Mouse (Mus musculus) thymus, postnatal 14 days (tissue): ENCODE measurements around the gene Sfpq.
A peak's percentile ranks its signal among the peaks of the same experiment; 100 is the strongest.
"Not testable (repeated sequence)": the region's sequence is repeated elsewhere in the genome, so short reads cannot be mapped to it uniquely, and the experiment has no call there.

Experiments
- DNase-seq: peaks from one replicate; pipeline ENCODE4 v3.0.0; 2021

Sfpq gene

DNA sequence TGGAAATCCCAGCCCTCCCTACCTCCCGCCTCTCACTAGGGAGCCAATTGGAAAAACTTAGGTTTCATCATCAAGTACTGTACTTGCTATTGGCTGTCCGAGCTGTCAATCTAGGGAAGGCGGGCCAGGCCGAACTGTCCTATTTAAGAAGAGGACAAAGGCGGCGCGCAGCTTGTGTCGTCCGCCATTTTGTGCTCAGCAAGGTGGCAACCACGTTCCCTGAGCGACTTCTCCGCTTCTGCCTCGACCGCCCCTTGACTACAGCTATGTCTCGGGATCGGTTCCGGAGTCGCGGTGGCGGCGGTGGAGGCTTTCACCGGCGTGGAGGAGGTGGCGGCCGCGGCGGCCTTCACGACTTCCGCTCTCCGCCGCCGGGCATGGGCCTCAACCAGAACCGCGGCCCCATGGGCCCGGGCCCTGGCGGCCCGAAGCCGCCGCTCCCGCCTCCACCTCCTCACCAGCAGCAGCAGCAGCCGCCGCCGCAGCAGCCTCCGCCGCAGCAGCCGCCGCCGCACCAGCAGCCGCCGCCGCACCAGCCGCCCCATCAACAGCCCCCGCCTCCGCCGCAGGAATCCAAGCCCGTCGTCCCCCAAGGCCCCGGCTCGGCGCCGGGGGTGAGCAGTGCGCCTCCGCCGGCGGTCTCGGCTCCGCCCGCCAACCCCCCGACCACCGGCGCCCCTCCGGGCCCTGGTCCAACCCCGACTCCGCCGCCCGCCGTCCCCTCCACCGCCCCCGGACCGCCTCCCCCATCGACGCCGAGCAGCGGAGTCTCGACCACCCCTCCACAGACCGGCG lies at the start of gene Sfpq:
TSS of gene Sfpq (plus strand) at position 174 of the 795 bp plus-strand sequence.
- peak; percentile 98 for DNase-seq

DNA sequence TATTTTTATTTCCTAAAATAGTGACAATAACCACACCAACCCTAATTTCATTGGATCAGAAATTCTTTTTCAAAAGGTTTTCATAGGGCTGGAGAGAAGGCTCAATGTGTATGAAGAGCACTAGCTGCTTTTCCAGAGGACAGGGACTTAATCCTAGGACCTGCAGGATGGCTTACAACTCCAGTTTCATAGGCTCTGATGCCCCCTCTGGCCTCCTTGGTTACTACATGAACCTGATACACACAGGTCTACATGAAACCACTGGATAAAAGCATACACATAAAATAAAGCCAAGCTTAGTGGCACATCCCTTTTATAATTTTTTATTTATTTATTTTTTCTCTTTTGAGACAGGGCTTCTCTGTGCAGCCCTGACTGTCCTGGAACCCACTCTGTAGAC lies 43.7 kb upstream of the Sfpq start:
- DNase-seq: peak; percentile 54

DNA sequence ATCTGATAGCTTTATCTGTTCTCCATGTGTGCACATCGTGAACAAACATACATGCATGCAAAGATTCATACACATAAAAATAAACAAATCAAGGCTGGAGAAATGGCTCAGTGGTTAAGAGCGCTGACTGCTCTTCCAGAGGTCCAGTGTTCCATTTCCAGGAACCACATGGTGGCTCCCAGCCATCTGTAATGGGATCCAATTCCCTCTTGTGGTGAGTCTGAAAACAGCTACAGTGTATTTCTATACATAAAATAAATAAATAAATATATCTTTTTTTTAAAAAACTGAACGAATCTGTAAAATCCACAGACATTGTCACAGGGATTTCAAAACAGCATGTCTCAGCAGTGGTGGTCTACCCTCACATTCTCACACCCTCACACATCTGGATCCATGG lies 42.4 kb upstream of the Sfpq start:
- DNase-seq: no peak

DNA sequence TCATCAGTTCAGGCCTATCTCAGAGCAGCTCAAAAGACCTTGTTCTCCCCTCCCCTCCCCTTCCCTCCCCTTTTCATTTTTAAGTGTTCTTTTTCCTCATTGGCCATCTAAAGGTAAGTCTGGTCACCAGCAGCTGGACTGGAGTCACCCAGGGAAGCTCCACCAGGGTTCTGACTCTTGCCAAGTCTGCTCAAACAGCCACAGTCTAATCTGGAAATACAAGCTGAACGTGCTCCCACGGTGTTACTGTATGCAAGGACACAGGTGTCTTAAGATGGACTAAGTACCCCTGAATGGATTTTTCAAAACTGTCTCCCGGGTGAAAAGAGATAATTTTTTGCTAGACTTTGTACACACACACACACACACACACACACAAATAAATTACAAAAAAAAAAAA lies 37.8 kb upstream of the Sfpq start:
- no peak for DNase-seq

DNA sequence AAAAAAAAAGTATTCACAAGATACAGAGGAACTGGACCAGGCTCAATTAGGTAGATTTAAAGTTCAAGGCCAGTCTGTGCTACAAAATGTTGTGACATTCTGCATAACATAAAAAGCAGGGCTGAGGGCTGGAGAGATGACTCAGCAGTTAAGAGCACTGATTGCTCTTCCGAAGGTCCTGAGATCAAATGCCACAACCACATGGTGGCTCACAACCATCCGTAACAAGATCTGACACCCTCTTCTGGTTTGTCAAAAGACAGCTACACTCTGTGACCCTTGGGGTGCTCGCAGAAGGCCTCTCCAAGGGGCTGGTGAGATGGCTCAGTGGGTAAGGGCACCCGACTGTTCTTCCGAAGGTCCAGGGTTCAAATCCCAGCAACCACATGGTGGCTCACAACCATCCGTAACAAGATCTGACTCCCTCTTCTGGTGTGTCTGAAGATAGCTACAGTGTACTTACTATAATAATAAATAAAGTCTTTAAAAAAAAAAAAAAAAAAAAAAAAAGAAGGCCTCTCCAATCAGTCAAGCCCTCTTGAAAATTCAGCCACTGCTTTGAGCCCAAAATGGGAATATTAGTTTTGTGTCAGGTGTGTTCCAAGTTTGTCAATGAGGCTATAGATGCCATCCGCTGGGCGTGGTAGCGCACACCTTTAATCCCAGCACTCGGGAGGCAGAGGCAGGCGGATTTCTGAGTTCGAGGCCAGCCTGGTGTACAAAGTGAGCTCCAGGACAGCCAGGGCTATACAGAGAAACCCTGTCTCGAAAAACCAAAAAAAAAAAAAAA lies 37.2 kb upstream of the Sfpq start:
- not testable (repeated sequence) for DNase-seq

DNA sequence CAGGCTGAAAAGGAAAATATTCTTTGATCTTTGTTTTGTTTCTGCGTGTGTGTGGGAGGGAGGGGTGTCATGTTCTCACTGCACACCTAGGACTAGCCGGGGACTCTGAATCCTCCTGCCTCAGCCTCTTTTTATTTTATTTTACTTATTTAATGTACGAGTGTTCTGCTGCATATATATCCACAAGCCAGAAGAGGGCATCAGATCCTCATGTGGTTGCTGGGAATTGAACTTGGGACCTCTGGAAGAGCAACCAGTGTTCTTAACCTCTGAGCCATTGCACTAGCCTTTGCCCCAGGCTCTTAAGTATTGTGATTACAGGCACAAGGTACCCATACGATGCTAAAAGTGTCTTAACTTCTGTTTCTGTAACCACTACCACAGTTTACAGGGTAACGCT lies 34.4 kb upstream of the Sfpq start:
- no peak for DNase-seq

DNA sequence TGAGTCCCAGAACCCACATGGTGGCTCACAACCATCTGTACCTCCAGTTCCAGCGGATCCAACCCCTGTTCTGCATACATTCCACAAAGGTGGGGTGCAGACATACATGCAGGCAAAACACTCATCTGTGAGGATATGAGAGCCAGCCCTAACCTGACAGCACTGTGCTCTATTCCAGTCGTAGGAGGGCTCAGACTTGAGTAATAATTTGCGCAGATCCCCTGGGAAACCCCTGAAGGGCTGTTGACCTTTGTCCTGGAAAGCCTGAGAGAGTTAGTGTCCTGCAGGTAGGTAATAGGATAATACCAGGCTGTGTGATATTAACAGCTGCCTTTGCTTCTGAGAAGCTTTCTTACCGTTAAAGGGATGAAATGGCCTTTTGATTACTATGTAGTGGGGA lies 32.6 kb upstream of the Sfpq start:
- no peak for DNase-seq

DNA sequence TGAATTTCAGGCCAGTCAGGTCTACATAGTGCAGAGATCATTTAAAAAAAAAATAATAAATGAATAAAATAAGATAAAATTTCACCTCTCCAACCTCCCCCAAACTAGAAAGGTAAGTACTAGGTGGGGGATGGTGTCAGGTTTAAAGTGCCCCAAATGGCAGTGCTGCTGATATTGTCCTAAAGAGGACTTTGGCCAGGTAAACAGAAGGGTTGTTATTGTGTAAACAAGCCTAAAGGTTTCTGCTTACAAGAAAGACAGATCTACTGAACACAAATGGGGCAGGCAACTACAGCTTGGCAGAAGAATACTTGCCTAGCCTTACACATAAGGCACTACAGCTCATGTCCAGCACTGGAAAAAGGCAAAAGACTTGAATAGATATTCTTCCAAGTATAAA lies 30.6 kb upstream of the Sfpq start:
- no peak for DNase-seq

DNA sequence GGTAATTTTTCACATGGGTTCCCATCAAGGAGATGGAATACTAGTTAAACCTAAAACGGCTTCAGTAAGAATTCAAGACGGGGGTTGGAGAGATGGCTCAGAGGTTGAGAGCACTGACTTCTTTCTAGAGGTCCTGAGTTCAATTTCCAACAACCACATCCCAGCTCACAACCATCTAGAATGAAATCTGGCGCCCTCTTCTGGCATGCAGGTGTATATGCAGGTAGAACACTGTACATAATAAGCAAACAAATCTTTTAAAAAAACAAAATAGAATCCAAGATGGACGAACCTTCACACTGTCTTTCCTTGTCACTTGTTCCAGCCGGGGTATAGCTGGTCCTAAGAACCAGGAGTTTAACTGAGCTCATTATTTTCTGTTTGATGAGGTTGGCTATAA lies 28.8 kb upstream of the Sfpq start:
- DNase-seq: peak; percentile 35

DNA sequence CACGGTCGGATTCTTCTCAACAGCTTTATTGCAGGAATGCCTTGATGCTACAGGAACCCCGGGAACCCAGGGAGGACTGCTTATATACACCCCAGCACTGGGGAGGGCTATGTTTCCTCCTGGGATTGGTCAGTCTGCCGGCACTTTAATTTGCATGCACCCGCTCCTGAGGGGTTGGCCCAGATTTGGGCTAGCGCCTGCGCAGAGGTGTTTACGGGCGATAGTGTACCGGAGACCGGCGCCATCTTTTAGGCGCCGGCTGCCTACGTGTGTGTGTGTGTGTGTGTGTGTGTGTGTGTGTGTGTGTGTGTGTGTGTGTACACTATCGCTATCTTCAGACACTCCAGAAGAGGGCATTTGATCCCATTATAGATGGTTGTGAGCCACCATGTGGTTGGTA lies 21.8 kb upstream of the Sfpq start:
- not testable (repeated sequence) for DNase-seq

DNA sequence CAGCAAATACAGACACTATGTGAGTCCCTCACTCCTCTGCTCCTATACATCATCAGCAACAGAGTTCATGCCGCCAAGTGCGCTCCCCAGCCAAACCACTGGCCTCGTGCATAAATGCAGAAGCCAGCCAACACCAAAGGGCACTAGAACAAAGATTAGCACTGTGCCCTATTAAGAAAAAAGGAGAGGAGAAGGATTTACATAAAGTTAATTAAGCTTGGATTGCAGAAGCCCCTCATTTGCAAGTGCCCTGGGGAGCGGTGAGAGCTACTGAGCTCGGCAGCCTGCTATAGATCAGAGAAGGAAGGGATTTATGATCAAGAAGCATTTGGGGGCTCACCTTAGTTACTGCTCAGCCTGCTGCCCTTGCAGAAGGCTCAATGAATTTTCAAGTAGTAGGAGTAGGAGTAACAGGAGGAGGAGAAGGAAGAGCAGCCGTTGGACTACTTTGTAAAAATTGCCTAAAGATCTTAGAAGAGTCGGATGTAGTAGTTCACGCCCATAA lies 20.5 kb upstream of the Sfpq start:
- DNase-seq: no peak

DNA sequence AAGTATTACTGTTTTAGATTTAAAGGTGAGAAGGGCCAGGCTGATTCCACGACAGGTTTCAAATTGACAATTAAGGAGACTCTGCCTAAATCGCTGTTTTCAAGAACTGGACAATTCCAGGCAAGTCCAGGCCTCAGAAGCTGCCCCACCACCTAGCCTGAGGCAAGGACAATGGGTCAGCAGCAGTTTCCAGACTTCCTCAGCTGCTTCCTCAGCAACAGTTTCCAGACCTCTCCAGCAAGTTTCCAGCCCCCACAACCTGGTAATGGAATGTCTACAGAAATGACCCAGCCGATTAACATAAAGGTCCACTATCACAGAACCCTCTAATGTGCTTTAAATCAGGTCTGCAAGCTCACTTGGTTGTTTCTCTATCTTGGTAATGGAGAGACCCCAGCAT lies 16.7 kb upstream of the Sfpq start:
- no peak for DNase-seq

DNA sequence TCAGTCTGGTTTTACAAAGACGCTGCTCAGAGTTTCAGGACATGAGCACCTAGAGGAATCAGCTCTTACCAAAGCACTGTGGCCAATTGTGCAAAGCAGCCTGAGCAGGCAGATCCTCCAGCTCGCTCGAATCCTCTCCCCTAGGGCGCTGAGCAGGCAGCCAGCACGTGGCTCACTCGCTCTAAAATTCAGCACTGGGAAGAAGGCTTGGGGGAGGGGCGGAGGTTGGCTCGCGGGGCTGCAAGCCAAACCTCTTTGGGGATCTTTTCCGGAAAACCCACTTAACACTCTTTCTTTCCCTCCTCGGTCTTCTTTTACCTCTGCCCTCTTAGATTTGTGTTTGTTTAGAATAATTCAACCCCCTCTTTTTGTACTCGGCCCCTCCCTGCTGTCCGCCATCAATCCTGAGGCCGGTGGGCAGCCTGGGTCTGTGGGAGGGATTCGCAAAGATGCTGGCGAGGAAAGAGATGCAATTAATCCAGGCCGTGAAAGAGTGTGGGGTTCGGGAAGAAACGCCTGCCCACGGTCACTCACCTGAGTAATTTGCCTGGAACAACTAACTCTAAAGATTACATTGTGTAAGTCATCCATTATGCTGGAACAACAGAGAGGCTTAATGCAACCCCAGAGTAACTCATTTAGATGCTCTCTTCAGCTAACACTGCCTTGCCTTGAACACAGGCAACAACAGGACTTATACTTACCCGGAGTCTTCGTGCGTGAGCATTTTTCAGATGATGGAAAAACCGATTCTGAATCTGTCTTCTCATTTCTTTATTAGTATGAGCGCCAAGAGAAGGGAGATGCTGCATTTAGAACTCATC lies 15.8 kb upstream of the Sfpq start:
- DNase-seq: peak; percentile 49

DNA sequence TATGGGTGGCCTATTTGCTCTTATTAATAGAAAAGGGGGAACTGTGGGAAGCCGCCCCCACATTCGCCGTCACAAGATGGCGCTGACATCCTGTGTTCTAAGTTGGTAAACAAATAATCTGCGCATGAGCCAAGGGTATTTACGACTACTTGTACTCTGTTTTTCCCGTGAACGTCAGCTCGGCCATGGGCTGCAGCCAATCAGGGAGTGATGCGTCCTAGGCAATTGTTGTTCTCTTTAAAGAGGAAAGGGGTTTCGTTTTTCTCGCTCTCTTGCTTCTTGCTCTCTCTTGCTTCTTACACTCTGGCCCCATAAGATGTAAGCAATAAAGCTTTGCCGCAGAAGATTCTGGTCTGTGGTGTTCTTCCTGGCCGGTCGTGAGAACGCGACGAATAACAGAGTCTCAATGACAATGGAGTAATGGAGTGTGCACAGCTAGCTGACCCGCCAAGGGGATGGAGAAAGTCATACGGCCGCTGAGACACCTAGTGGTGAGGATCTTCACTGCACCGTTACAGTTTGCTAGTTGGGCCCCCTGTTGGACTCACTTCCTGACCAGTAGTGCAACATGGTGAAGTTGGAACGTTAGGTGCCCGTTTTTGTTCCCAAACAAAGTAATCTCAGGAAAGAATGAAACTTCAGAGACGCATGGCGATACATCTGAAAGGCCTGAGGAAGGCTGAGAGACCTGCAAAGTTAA lies 5.7 kb upstream of the Sfpq start:
- peak; percentile 87 for DNase-seq

DNA sequence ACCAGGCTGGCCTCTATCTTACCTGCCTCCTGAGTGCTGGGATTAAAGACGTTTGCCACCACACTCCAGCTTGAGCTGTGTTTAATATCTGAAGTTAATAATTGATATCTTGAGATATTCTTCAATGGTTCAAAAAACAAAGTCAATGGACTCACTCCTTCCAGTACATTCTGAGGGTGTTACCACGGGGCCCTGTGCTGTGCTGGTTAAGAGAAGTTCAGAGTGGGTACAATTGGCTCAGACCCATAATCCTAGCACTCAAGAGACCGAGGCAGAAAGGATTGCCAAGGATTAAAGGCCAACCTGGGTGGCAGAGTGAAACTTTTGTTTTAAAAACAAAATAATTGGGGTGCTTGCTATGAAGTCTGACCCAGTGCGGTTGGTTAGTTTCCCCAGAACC lies 4.8 kb upstream of the Sfpq start:
- DNase-seq: no peak

DNA sequence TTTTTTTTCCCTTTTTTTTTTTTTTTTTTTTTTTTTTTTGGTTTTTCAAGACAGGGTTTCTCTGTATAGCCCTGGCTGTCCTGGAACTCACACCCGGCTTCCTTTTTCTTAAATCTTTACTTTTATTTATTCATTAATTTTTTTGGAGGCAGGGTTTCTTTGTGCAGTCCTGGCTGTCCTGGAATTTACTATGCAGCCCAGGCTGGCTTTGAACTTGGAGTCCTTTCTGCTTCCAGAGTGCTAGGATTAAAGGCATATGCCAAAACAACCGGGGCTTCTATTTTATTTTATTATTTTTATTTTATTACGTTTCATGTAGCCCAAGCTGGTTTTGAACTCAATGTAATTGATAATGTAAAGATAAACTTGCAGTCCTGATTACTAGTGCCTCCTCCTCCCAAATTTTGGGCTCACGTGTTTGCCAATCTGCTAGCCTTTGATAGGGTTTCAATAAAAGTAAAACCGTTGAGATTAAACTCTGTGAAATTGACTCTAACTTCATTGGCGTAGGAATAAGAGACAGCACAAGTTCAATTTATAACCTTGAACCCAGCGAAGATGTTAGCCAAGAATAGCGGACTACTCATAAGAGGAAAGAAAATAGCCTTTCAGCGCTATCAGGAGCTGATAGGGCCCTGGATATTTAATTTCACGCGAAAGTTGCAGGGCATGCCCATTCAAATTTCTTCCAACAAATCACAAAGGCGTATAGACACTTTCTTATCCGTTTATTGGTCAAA lies 543 bp upstream of the Sfpq start:
- DNase-seq: no peak

DNA sequence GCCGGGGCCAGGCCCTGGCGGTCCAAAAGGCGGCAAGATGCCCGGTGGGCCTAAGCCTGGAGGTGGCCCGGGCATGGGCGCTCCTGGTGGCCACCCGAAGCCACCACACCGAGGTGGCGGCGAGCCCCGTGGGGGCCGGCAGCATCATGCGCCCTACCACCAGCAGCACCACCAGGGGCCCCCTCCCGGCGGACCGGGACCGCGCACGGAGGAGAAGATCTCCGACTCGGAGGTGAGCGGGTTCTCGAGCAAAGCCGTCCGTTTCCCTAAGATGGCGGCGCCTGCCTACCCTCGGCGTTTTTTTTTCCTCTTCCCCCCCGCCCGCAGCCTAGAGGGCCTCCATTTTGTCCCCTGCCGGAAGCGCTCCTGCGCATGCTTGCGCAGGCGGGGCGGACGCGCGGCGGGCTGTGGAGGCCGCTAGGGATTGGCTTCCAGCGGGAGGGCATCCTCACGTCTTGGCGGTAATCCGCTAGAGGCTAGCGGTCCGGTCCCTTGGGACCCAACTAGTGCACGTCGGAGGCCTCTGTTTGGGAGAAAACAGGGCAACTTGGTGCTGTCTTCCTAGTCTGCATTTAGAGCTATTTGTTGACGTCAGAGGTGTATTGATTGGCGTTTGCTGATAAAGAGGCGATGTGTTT lies 984 bp downstream of the Sfpq start:
- peak; percentile 91 for DNase-seq

DNA sequence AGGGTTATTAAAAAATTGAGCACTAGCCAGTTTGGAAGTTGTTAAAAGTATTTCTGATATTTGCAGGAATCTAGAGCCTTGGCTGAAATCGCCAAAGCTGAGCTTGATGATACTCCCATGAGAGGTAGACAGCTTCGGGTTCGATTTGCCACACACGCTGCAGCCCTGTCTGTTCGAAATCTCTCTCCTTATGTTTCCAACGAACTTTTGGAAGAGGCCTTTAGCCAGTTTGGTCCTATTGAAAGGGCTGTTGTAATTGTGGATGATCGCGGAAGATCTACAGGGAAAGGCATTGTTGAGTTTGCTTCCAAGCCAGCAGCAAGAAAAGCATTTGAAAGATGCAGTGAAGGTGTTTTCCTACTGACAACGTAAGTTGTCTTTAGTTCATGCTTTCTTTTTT lies 2.1 kb downstream of the Sfpq start:
- no peak for DNase-seq

DNA sequence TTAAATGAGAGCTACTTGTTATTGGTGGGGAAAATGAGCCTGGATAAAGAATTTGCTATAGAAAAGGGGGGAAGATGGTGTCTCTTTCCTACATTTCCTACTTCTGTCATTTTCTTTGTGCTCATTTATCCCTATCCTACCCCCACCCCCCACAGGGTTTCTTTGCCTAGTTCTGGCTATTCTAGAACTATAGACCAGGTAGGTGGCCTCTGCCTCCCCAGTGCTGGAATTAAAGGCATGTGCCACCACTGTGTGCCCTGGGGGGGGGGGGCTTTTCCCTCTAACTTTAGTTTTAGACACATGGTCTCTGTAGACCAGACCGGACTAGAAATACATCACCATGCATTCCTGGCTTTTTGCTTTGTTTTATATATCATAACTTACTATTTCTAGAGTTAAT lies 3.1 kb downstream of the Sfpq start:
- no peak for DNase-seq

DNA sequence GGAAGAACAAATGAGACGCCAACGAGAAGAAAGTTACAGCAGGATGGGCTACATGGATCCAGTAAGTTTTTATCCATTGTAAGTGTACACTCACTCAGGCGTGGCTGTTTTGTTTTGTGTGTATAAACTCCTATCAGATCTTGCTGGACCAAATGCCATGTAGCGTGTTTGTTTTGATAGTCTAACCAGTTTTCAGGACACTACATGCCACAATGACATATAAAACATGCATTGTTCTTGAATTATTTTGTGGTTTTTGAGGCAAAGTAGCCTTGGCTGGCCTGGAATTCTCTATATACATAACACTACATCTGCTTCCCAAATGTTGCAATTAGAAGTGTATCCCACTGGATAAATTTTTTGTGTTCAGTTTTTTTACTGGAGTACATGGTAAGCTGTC lies 5.7 kb downstream of the Sfpq start:
- no peak for DNase-seq
